In the genomic region with DNA sequence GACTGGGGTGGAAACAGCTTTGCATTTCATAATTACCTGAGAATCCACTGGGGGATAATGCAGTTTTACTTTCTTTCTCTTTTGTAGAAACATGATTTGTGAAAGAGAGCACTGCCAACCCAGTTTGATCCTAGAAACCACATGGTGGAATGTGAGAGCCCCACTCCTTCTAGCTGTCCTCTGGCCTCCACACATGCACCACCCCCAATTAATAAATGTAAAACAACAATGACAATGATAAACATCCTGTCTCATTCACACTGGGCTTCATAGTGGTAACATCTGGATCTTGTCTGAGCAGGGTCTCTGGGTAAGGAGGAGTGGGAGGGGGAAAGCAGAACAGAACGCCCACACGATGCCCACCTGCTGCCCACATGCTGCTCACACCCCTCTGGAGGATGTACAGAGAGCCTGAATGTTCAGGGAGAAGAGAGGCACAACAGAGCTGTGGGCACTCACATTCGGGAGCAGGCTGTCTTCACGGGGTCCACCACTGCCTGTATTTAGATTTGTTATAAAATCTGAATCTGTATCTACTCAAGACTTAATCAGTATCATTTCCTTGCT, we compare ENCODE assay signal across 16 mouse cellular contexts. TPM values are rescaled to one million over a fixed set of nuclear protein-coding genes. Genes with fewer than 3 reads are reported as not detected.
"Had no signal": no experiment of that assay in that cellular context is flagged by ENCODE, and none has a peak within 500 bp of the region (broad histone marks: within the 10 kb centered on the region; RNA-seq: fewer than 3 reads in every experiment).

No protein-coding gene starts in this region.

- H3K4me1 ChIP-seq: intestine, embryonic 15.5 days; liver, embryonic 13.5 days; midbrain, embryonic 10.5 days; midbrain, embryonic 15.5 days; neural tube, embryonic 13.5 days had no signal

- H3K9ac ChIP-seq: intestine, embryonic 15.5 days; limb, embryonic 12.5 days; liver, embryonic 13.5 days; liver, postnatal 0 days; midbrain, embryonic 15.5 days; neural tube, embryonic 13.5 days had no signal

- ATAC-seq: intestine, embryonic 15.5 days; liver, postnatal 0 days; midbrain, embryonic 15.5 days had no signal

- H3K27me3 ChIP-seq: intestine, embryonic 15.5 days; limb, embryonic 12.5 days; liver, embryonic 13.5 days; midbrain, embryonic 15.5 days; neural tube, embryonic 13.5 days had no signal

- DNase-seq: kidney, adult 2 months; kidney, postnatal 4 days; liver; liver, embryonic 13.5 days; liver, postnatal 0 days; lung, postnatal 36 days; retina, postnatal 1 day; right cerebral cortex, postnatal 4 days; spleen, adult 18-20 months; thymus, adult 18-20 months; thymus, postnatal 14 days had no signal

- H3K4me2 ChIP-seq: intestine, embryonic 15.5 days; limb, embryonic 12.5 days; liver, embryonic 13.5 days; midbrain, embryonic 15.5 days; neural tube, embryonic 13.5 days had no signal

- H3K27ac ChIP-seq: intestine, embryonic 15.5 days; limb, embryonic 12.5 days; liver, embryonic 13.5 days; midbrain, embryonic 10.5 days; midbrain, embryonic 15.5 days; neural tube, embryonic 13.5 days had no signal

- H3K9me3 ChIP-seq: intestine, embryonic 15.5 days; limb, embryonic 12.5 days; liver, embryonic 13.5 days; midbrain, embryonic 10.5 days; midbrain, embryonic 15.5 days; neural tube, embryonic 13.5 days had no signal

- H3K4me3 ChIP-seq: intestine, embryonic 15.5 days; limb, embryonic 12.5 days; liver, embryonic 13.5 days; midbrain, embryonic 10.5 days; midbrain, embryonic 15.5 days; neural tube, embryonic 13.5 days had no signal

- H3K36me3 ChIP-seq: intestine, embryonic 15.5 days; liver, embryonic 13.5 days had no signal

RNA-seq across cellular contexts. Expression of a gene that starts 38.4 kb away (rescaled TPM):
- polyA plus RNA-seq: kidney, adult 2 months had no signal
